Mouse (Mus musculus) cerebellum, postnatal 25 days (tissue): ENCODE measurements around the gene Ralbp1.

Source experiments
- DNase-seq, 2 experiments: peaks; one replicate each; pipeline ENCODE4 v3.0.0; 2021; ENCODE audit warnings: mixed read lengths in 2 of 2

Ralbp1 gene

DNA sequence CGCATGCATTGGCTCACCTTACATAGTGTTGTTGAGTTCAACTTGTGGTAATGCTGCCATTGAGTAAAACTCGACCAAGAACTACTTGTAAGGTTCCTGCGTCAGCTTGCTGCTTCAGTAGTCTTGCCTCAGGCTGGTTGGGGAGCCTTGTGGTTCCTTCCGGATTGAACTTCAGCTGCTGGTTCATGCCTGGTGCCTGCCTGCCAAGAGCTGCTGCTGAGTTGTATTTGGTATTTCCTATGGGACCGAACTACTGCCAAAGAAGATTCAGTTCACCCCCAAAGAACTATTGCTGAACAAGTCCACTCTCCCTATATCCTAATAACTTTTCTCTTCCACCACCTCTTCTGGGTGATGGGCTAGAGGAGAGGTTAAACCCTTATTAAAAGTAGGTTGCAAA lies 3.9 kb upstream of the Ralbp1 start:
- DNase-seq = no peak

DNA sequence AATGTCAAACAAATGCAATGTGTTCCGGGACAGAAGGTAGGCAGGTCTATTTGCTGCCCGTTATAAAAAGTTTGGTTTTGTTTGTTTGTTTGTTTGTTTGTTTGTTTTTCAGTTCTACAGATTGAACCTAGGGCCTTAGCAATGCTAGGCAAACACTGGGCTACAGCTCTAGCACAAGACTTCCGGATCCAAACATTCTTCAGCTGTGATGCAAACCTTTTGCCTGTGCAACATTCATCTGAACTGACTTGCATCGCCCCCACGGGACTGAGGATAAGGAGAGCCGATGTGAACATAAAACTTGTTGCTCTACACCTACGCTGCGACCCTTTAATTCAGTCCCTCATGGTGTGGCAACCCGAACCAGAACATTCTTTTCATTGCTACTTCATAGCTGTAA lies 973 bp upstream of the Ralbp1 start:
- DNase-seq = no peak

DNA sequence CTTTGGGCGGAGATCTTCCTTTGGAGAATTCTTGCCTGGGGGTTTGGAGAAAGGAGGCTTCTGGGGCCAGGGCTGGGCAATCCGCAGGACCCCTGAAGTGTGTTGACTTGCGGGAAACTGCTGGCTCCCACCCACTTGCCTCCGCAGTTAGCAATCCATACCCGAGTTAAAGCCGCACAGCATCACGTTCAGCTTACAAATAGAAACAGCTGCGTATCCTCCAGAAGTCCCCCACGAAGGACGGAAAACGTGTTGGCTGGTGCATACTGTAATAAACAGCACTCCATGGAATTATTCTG lies 251 bp downstream of the Ralbp1 start:
- DNase-seq = no peak

DNA sequence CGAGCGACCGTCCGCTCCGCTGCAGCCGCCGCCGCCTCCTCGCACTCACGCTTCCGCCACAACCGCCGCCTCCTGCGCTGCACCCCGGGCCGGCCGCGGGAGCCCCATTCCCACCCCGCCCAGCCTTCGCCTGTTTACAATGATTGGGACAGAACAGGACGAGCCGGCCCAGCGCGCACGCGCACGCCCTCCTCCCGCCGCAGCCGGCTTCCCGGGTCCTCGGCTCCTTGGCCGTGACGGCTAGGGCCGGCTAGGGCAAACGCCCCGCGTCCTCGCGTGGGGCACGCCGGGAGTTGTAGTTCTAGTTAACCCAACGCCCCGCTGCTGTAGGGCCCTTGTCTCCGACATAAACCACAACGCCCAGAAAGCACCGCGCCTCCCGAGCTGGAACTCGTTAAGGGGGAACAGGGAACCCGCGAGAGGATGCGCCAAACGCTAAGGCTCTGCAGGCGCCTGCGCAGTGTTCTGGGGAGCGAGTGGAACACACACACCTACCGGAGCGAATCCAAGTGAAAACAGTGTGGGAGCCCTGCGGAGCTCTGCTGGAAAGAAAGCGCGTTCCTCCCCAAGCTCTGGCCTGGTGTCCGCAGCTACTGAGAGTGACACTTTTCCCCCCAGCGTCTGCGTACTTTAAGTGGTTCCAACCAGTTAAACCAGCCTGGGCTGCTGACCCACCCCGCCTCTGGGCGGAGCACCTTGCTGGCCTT lies 754 bp downstream of the Ralbp1 start:
- peak; percentile 99 for DNase-seq

DNA sequence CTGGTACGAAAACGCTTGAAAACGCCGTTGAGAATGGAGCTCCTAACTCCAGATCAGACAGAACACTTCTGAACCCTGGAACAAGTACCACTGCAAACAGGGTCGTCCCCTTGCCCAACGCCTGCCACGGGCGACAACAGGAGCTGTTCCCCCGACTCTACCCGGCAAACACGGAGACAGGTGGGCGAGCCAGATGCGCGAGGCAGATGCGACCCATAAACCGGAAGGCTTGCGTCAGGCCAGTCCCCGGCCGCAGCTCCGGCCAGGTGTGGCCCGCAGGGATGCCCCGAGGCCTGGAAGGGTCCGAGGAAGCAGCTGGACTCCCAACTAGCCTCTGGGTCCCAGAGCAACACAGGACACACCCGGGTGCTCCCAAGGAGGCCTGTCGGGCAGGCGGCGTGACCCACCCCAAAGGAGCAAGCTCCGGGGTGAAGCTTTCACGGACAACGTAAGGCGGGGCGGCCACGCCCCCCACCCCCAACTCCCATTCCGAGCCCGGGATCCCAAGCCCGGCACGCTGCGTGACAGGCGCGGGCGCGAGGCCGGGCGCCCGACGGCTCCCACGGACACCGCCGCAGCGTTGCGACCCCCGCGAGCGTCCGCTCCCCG lies 1.4 kb downstream of the Ralbp1 start:
- no peak for DNase-seq

DNA sequence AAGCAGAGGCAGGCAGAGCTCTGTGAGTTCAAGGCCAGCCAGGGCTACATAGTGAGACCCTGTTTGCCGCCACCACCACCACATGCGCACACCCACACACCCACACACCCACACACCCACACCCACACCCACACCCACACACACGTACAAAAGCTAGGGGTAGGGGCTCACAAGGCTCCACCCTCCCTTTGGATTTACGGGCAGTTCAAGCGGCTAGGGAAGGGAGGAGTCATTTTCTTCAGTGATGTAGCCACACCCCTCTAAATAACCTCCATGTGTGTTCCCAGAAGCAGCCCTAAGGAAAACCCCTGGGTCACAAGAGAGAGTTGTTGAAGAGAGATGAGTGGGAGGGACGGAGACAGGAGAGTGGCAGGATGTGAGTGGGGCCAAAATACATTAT lies 8.6 kb downstream of the Ralbp1 start:
- DNase-seq = no peak

DNA sequence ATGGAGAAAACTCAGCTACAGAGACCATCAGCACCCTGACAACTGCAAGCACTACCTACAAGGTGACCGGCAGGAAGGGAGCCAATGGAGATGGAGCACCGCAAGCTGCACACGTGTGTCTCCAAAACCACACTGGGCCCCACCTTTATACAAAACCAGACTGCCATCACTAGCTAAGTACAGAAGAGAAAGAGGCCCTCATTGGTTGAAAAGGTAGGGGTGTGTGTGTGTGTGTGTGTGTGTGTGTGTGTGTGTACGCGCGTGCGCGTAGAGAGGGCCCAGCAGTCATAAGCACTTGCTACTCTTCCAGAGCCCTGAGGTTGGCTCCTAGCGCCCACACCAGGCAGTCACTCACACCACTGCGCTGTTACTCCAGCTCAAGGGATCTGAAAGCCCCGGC lies 11.8 kb downstream of the Ralbp1 start:
- no peak for DNase-seq

DNA sequence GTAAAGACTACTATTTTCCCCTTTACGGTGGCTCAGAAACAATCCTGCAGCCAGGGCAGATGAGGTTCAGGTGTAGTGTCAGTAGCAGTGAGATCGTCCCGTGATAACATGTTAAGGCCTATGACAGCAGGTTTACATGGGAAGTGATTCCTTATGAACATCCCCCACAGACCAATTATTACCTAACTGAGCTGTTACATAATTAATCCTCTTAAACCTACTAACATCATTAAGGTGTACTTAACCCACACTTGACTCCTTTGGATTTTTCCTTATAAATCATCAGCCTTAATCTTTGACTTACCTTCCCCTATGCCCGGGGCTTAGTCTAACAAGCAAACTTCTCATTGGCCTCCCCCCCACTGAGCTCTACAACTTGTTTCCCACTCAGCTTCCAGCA lies 12.4 kb downstream of the Ralbp1 start:
- peak in 1 of 2 experiments; percentile 2 for DNase-seq

DNA sequence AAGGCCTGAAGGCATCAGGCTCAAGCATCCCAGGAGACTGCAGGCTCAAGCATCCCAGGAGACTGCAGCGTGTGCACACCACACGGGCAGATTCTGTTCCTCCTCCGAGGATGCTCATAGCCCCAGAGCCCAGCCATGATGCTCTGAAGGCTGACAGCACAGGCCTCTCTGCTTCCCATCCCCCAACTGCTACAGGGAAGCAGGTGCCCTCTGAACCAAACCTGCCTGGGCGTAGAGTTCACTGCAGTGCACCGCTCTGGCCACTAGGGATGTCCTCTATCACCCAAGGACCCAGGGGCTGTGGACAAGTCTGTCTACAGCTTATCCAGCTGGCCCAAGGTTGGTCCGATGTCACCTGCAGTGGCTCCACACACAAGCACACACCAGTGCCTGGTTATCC lies 12.9 kb downstream of the Ralbp1 start:
- DNase-seq = peak; percentile 61 to 72

DNA sequence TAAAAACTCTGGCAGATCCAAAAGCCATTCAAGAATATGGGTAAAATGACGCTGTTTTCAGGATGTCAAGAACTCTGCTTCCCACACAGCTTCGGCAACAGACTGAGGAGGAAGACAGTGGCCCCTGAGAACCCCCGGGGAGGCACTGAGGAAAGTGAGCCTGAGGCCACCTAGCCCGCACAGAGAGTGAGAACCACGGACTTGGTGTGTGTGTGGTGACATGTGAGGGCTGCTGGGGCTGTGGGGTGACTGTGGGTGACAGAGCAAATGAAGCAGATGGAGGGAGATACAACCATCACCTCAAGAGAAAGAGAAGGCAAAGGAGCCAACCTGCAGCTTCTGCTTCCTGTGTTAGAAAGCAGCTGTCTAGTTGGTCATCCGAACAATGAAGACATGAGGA lies 13.5 kb downstream of the Ralbp1 start:
- DNase-seq = peak in 1 of 2 experiments; percentile 7

DNA sequence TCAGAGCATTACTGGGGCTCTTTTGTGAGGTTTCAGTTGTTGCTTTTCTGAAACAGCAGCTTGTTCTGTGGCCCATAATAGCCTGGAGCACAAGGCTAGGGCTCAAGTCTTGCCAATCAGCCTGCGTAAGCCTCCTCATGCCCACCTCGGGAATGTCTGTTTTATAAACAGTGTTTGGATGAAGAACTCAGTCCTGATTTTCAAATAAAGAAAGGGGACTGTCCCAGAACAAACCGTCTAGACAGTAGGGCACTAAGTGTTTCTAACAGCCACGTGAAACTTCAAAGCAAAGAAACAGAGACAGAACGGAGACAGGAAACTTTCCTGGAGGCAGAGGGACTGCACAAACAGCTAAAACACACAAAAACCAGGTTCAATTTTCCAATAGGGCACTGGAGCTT lies 14.0 kb downstream of the Ralbp1 start:
- DNase-seq = no peak

DNA sequence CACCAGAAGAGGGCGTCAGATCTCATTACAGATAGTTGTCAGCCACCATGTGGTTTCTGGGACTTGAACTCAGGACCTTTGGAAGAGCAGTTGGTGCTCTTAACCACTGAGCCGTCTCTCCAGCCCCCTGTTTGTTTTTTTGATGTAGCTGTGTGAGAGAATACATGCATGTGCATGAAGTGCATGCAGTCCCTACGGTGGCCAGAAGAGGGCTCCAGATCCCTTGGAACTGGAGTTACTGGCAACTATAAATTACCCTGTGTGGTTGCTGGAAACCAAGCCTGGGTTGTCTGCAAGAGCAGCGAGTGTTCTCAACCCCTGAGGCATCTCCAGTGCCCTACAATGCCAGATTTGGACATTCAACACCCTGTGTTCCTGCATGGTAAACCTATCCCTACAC lies 15.5 kb downstream of the Ralbp1 start:
- DNase-seq = peak; percentile 77 to 87

DNA sequence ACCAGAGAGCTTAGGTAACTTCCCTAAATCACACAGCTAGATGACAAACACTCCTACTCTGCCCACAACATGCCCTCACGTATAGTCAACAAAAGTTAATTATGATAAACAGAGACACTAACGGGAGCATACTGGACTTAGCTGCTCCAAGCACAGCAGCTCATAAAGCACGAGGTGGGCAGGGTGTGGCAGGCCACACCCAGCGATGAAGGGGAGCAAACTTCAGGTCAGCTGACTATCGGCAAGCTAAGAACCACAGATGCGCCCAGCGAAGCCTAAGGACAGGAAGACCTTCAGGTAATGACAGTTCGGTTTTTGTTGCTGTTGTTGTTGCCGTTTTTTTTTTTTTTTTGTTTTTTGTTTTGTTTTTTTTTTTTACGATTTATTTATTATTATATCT lies 15.9 kb downstream of the Ralbp1 start:
- no peak for DNase-seq

DNA sequence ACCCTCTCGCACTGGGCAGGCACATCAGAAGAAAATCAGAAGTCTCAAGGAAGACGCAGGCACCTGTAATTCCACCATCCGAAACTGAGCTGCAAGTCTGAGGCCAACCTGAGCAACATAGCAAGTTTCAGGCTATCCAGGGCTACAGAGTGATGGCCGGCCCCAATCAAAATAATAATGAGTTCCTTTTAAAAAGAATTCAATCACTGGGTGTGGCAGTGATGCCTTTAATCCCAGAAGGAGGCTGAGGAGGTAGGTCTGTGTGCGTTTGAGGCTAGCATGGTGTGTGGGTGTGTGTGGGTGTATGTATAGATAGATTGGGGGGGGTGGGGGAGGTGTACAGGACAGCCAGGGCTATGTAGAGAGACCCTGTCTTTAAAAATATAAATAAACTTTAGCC lies 17.6 kb downstream of the Ralbp1 start:
- DNase-seq = no peak

DNA sequence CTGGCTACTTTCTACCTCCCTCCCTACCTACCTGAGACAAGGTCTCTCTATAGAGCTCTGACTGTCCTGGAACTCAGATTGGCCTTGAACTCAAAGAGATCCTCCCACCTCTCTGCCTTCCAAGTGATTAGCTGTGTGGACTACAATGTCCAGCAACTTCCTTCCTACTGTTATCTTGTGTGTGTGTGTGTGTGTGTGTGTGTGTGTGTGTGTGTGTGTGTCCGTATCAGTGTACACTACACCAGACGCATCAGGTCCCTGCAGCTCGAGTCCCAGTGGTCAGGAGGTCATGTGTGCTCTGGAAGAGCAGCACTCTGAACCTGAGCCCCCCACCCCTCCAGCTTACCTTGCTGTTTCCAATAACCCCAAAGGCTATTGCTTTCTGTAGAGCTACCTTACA lies 19.4 kb downstream of the Ralbp1 start:
- DNase-seq = no peak

DNA sequence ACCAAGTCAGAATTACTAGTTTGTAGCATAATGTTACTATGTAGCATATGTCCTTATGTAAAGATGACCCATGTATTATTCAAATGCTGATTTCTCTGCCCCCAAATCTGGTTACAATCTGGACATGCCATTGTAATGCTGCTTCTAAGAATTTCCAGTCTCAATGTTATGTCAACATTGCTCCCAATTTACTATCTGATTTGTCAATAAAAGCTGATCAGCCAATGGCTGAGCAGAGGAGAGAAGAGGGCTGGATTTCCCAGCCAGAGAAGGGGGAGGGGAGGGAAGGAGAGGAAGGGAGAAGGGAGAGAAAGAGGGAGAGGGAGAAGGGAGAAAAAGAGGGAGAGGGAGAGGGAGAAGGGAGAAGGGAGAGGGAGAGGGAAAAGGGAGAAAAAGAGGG lies 20.3 kb downstream of the Ralbp1 start:
- DNase-seq = no peak

DNA sequence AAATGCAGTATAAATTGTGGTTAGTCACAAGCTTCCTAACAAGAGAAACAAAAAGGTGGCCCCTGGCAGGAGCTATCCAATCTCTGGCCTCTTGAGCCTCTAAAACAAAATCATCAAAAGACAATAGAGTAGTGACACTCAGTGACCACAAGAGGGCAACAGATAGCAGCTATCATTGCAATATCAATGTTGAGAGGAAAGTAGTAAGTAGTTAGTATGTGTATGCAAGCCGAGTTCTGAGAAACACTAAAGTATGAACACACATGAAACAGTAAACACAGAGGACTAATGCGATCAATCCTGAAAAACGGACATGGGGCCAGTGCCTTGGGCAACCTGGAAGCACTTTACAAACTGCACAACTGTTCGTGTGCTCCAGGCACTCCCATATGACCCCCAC lies 20.9 kb downstream of the Ralbp1 start:
- peak in 1 of 2 experiments; percentile 50 for DNase-seq

DNA sequence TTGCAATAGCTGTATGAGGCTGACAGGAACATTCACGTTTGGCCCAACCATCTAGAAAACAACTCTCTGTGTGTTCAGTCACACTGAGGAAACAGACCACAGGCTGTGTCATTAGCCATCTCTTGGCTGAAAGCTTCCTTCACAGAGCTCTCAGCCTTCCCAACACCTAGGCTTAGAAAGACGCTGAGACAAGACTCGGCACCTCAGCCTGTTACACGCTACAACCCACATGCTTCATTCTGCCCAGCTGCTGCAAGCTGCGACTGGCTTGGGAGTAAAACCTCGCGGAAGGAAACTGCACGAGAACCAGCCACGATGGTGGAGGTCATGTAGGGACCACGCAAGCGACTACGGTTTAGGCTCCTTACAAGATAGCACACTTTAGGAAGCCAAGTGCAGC lies 21.8 kb downstream of the Ralbp1 start:
- DNase-seq = no peak

DNA sequence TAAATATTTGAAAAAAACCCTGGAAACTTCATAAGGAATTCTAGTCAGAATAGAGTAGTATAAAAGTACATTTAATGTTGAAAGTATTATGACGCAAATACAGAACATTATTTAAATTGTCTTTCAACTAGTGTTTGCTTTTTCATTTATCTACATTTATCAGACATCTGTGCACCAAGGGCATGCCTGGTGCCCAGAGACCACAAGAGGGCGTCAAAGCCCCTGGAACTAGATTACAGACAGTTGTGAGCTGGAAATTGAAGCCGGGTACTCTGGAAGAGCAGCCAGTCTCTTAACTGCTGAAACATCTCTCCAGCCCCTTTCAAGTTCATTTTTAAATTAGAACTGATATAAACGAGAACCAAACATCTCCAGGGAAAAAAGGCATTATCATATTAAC lies 23.0 kb downstream of the Ralbp1 start:
- peak in 1 of 2 experiments; percentile 61 for DNase-seq

DNA sequence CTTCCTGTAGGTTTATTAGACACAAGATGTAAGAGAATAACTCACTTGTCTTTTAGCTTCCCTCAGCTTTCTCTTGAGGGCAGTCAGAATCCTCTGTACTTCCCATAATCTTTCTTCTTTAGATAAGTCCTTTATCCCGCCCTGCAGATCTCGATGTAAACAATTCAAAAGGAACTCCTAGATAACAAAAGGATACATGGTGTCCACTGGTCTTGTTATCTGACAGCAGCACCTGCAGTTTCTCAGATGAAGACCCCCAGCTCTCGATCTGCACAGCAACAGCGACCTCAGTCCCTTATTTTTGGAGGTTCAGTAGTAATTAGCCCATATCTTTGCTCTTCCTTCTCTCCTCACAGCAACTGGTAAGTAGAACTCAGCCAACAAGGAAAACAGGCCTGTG lies 28.0 kb downstream of the Ralbp1 start:
- DNase-seq = no peak

DNA sequence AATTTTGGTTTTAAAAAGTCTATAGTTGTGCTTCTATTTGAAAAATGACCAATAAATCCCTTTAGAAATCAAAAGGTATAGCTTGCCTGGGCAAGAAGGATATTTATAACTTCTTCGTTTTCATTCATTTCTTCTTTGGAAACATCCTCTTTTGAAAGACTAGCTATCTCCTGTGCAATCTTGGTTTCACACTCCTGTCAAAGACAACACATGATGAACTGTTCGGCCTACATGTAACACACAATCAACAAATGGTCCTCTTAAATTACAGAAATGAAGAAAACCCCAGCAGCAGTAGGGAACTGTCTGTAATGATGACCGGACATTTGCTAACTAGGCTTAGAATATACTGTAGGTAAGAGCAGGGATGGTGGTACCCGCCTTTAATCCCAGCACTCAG lies 31.6 kb downstream of the Ralbp1 start:
- no peak for DNase-seq

DNA sequence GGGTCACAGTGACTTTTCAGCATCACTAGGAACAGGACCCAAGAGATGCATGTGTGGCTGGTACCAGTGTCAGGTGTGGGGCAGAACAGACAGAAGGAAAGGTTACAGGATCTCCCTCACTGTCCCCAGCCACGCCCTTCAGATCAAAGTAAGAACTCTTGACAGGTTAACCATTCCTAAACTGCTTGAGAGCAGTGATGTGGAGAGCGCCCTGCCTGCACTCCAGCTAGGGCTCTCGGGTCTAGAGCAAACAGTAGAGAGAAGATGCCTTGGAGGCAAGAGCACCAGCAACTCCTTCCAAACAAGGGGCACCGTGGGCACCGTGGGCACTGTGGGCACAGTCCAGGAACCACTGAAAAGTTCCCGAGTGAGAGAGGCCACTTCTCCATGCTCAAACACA lies 32.3 kb downstream of the Ralbp1 start:
- no peak for DNase-seq

DNA sequence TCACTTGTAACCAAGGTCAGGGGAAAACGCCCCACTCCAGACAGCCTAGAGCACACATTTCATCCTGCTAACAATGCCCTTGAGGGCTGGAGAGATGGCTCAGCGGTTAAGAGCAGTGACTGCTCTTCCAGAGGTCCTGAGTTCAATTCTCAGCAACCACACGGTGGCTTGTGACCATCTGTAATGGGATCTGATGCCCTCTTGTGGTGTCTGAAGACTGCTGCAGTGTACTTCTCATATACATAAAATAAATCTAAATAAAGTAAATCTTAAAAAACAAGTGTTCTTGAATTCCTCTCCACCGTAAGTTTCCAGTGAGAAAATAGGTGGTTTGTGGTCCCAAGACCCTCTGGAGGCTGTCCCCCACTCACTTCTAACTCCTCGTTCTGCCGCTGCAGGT lies 33.8 kb downstream of the Ralbp1 start:
- DNase-seq = no peak

DNA sequence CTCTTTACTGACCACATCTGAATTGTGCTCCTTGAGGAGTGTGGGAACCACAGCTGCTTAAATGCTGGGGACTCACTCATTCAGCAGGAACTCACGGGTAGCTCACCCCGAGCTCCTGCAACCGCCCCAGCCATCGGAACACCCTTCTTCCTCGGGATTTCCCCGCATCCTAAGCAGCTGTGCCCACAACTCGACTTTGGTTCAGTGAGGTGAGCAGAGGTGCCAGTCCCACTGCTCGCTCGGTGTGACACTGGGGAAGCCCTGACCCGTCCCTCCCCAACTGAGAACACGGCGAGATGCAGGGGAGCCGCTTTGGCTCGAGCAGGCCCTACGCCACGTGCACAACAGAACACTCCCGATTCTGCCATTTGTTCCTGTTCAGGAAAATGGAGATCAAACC lies 35.1 kb downstream of the Ralbp1 start:
- DNase-seq = no peak
